Mouse (Mus musculus) erythroblast, embryonic 14.5 days (primary cell): Measurements from ENCODE around the gene Treml1.
"Not testable (repeated sequence)": the region's sequence is repeated elsewhere in the genome, so short reads cannot be mapped to it uniquely, and the experiment has no call there.

Source experiments
- GATA1 ChIP-seq: IDR thresholded peaks from 2 replicates; pipeline ENCODE4 v1.6.1; 2012; ENCODE audit warnings: low read length, inconsistent platforms, mixed read lengths
- TAL1 ChIP-seq: IDR thresholded peaks from 3 replicates; pipeline ENCODE4 v1.6.1; 2012; ENCODE audit warnings: low read length, inconsistent platforms, mixed read lengths

DNA sequence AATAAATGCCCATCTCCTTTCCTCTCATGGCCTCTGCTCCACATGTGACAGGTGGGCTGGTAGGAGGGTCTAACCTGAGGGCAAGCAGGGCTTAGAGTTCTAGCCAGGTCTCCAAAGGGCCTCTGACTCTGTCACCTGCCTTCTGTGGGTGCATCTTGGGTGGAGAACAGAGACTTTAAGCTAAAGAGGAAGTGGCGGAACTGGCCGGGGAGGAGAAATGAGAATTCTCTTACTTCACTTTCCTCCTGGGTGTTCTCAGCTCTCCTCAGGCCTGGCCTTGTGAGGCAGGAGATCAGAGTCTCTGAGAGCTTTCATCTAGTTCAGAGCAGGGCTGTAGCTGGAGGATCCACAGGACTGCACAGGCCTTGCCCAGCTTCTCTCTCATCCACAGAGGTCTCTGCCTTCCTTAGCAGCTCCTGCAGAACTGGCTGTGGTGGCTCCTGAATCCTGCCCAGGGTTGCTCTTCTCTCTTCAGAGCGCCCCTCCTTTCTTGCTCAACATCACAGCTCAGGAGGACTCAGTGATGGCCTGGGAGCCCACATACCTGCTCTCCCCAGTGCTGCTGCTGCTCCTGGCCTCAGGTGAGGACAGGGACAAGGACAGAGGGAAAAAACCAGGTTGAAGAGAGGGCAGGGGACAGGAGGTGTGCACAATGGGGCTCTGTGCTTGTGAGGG, 43.7 kb upstream of the Treml1 start, which contains the start of gene B430306N03Rik:
- not testable (repeated sequence) for TF ChIP-seq TAL1, GATA1
